Mouse (Mus musculus) cerebellum, adult 2 months (tissue): Measurements from ENCODE around the gene Muc3. TPM values are rescaled to one million over a fixed set of nuclear protein-coding genes. Genes with fewer than 3 reads are reported as not detected.

Experiments used
- DNase-seq, 2 experiments: peaks; one replicate each; pipeline ENCODE4 v3.0.0; 2021
- H3K27ac ChIP-seq: fragments of 200-500 bp; 2 replicates; pipeline ENCODE4 v1.5.1; 2012; ENCODE audit warnings: low read length, control low read depth, inconsistent platforms; ENCODE audit not compliant: insufficient read depth
- H3K27me3 ChIP-seq: fragments of 200-500 bp; 2 replicates; pipeline ENCODE4 v1.6.1; 2012; ENCODE audit warnings: inconsistent platforms, mild to moderate bottlenecking, low read length, moderate library complexity; ENCODE audit not compliant: control insufficient read depth, insufficient read depth
- H3K4me1 ChIP-seq: fragments of 200-500 bp; 2 replicates; pipeline ENCODE4 v1.6.1; 2011; ENCODE audit warnings: low read length; ENCODE audit not compliant: control insufficient read depth, insufficient read depth
- H3K4me3 ChIP-seq: fragments of 200-500 bp; replicated peaks from 2 replicates; pipeline ENCODE3; 2011; ENCODE audit warnings: mild to moderate bottlenecking, low read depth, low read length, control low read depth; ENCODE audit not compliant: insufficient read depth
- CTCF ChIP-seq: fragments of 200-500 bp; IDR thresholded peaks from 2 replicates; pipeline ENCODE4 v1.5.1; 2011; ENCODE audit warnings: low read depth, mild to moderate bottlenecking, control low read depth, low read length, moderate library complexity, borderline replicate concordance; ENCODE audit not compliant: insufficient read depth
- POLR2A ChIP-seq: fragments of 200-500 bp; IDR thresholded peaks from 2 replicates; pipeline ENCODE4 v1.6.1; 2011; ENCODE audit warnings: low read length, control low read depth, borderline replicate concordance; ENCODE audit not compliant: insufficient read depth
- whole genome bisulfite sequencing: fragments of 180-500 bp; shearing (Covaris S2); methylation state at CpG from one replicate; pipeline ENCODE4 v1.1.7; 2018; 5-methylcytosine and 5-hydroxymethylcytosine counted together
- polyA plus RNA-seq: library from polyadenylated mRNA; depleted of rRNA; stranded (reverse); fragments of >200 nt; gene quantifications from 2 replicates; pipeline ENCODE4 v1.2.3, GENCODE M21; 2012

The Muc3 gene
- polyA plus RNA-seq, 1 experiment = not detected

DNA sequence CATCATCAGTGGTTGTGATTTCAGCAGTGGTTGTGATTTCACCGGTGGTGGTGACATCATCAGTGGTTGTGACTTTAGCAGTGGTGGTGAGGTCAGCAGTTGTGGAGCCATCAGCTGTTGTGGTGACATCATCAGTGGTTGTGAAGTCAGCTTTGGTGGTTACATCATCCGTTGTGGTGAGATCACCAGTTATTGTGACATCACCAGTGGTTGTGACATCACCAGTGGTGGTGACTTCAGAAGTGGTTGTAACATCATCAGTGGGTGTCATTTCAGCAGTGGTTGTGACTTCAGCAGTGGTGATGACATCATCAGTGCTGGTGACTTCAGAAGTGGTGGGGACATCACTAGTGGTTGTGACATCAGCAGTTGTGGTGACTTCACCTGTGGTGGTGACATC is 3.5 kb upstream of the Muc3 start:
- Histone ChIP-seq H3K27ac (no peak overlapping the region), H3K4me1 (no peaks in the 10 kb centered on the region), H3K27me3 (no peaks in the 10 kb centered on the region), H3K4me3 (no peak overlapping the region)
- WGBS = 60% methylated on average over 2 of the region's 2 CpGs
- TF ChIP-seq CTCF (no peak), POLR2A (no peak)
- no peak for DNase-seq

DNA sequence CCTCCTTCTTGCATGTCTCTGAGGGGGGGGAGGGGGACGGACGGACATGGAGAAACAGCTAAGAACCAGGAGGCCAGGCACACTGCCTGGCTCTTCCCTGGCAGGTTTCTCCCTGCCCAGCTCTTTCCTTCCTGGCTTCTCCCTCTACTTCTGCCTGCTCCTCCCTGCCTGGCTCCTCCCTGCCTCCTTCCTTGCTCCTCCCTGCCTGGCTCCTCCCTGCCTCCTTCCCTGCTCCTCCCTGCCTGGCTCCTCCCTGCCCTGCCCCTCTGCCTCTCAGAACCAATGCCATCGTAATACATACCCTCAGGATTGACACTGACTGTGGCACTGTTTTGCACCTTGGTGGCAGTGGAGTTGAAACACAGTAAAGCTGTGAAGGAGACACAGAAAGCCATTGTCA is 8.3 kb downstream of the Muc3 start:
- Histone ChIP-seq H3K27ac (no peak overlapping the region), H3K27me3 (no peaks in the 10 kb centered on the region; the same call in 1 of the 2 replicates), H3K4me1 (no peaks in the 10 kb centered on the region), H3K4me3 (no peak overlapping the region)
- 27% methylated on average over 3 of the region's 3 CpGs for WGBS
- no peak for TF ChIP-seq CTCF
- TF ChIP-seq POLR2A = no peak
- no peak for DNase-seq

DNA sequence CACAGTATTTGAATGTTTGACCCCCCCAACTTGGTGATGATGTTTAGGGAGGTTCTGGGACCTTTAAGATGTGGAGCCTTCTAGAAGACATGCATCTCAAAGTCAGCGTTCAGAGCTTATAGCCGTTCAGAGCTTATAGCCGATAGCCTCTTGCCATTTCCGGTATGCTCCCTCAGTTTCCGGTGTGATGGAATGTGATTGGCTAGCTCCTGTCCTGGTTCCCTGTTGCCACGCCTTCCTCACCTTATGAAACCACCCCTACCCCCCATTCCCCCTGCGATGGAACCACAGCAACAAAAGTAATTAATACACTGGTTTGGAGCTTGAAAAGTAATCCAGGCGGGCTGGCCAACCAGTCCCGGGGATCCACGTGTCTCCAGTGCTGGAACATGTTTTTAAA is 10.1 kb downstream of the Muc3 start:
- no peaks in the 10 kb centered on the region for H3K4me1 ChIP-seq
- 85% methylated on average over 10 of the region's 10 CpGs for WGBS
- no peak overlapping the region for H3K4me3 ChIP-seq
- TF ChIP-seq CTCF (no peak), POLR2A (no peak)
- DNase-seq = no peak
- H3K27me3 ChIP-seq = no peaks in the 10 kb centered on the region; the same call in 1 of the 2 replicates
- H3K27ac ChIP-seq = no peak overlapping the region

DNA sequence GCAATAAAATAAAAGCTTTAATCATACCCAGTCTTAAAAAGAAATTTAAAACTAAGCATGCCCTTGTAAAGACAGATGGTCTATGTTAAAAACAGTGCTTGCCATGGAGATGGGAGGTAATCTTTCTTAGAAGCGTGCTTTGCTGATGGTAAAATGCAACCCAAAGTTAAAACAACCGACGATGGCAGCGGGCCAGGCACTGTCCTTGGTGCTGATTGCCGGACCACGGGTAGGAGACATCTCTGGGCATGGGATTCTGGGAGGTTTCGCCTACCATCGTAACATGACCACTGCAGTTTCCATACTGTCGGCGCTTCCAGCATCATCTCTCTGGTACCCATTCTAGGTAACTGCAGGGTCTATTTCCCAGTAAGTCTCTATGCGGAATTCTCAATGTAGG is 14.2 kb downstream of the Muc3 start:
- no peak for DNase-seq
- 37% methylated on average over 11 of the region's 11 CpGs for WGBS
- Histone ChIP-seq H3K27ac (no peak overlapping the region), H3K27me3 (no peaks in the 10 kb centered on the region; the same call in 1 of the 2 replicates), H3K4me3 (no peak overlapping the region), H3K4me1 (no peaks in the 10 kb centered on the region)
- TF ChIP-seq CTCF = no peak
- TF ChIP-seq POLR2A = no peak

DNA sequence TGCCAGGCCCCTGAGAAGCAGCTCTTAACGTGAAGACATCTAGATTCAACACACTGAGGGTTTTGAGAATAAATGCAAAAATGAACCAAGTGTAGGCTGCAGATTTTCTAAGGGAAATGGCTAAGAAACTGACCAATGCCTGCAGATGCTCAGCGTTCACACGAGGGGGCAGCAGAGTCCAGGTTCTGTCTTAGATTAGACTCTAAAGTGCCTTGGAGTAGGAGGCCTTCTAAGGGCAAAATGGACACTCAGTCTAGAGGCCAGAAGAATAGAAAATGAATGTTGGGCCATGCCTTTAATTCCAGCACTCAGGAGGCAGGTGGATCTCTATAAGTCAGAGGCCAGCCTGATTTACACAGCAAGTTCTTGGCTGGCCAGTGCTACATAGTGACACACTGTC is 17.6 kb downstream of the Muc3 start:
- 0% methylated on average over 3 of the region's 3 CpGs for WGBS

DNA sequence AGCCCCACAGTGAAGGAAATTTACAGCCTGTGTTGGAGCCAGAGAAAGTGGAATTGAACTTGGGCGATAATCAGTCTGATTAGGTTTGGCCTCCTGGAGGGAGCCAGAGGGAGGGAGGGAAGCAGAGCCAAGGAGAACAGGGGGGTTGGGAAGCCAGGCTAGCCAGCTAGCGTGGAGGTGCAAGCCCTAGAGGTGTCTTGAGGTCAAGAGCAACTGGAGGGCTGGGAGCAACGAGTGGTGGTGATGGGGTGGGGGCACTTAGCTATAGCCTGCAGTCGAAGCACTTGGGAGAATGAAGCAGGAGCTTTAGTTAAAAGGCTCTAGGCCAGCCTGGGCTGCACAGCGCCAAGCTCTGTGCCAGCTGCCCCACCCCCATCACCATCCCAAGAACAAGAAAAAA is 19.8 kb downstream of the Muc3 start:
- no peak overlapping the region for H3K4me3 ChIP-seq
- H3K27me3 ChIP-seq = no peaks in the 10 kb centered on the region
- TF ChIP-seq POLR2A (no peak), CTCF (no peak)
- DNase-seq = no peak
- no peaks in the 10 kb centered on the region for H3K4me1 ChIP-seq
- 22% methylated on average over 5 of the region's 5 CpGs for WGBS
- no peak overlapping the region for H3K27ac ChIP-seq

More for the DNA sequence above, 17.6 kb downstream of the Muc3 start:
- Histone ChIP-seq H3K27me3 (no peaks in the 10 kb centered on the region; the same call in 1 of the 2 replicates), H3K4me3 (no peak overlapping the region), H3K4me1 (no peaks in the 10 kb centered on the region), H3K27ac (no peak overlapping the region)
- TF ChIP-seq CTCF = peak; percentile 94
- no peak for TF ChIP-seq POLR2A
- DNase-seq = peak; percentile 56 to 62

DNA sequence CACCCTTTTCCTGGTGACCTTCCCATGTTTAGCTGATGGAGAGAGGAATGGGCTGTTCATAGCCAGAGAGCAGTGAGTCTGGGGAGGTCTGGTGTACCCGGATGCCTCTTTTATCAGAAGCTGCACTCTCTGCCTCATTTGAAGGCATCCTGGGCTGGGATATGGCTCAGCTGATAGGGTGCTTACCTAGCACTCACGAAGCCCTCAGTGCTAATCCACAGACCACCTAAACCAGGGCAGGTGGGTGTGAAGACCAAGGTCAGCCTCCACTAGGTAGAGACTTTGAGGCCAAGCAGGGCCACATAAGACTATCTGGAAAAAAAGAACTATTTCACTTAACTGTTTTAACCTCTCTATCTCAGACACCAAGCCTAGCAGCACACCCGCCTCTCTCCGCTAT is 25.6 kb downstream of the Muc3 start:
- 84% methylated on average over 4 of the region's 4 CpGs for WGBS
- DNase-seq = no peak
- Histone ChIP-seq H3K4me3 (no peak overlapping the region), H3K27ac (no peak overlapping the region), H3K27me3 (no peaks in the 10 kb centered on the region), H3K4me1 (no peaks in the 10 kb centered on the region)
- TF ChIP-seq POLR2A (no peak), CTCF (no peak)

DNA sequence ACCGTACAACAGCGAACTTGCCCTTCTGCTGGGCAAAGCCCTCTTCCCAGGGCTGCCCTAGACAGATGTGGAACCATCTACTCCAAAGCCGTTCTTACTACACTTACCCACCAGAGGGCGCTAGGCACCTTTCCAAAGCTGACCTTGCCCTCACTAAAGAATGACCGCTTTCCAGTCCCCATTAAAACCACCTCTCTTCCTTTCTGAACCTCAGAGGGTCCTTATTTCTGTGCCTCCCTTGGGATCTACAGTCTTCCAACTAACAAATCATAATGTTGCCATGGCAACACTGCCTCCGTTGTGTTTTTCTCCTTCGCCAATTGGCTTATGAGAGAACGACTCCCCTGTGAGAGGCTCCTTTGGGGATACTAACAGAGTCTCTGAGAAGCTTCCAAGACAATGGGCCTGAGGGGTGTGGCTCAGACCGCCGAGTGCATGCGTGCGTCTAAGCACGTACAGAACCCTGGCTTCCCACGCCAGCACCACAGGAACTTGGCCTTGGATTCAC is 26.4 kb downstream of the Muc3 start:
- H3K27me3 ChIP-seq = no peaks in the 10 kb centered on the region
- no peak overlapping the region for H3K27ac ChIP-seq
- H3K4me1 ChIP-seq = no peaks in the 10 kb centered on the region
- no peak overlapping the region for H3K4me3 ChIP-seq
- peak; percentile 73; the same call in 1 of the 2 replicates for TF ChIP-seq CTCF
- no peak for TF ChIP-seq POLR2A
- DNase-seq = peak; percentile 53 to 71
- 8% methylated on average over 14 of the region's 14 CpGs for WGBS
